Mouse (Mus musculus) ovary, postnatal 10 days (tissue): ENCODE results near the gene Cep152.

Source experiments
- DNase-seq: peaks from one replicate; pipeline ENCODE4 v3.0.0; 2022; ENCODE audit warnings: low spot score

Gene Cep152

GRCm38 (mm10) chr2:125626536-125626935 is 1.6 kb upstream of the Cep152 start:
- no peak for DNase-seq

GRCm38 (mm10) chr2:125624127-125624685 is 707 bp downstream of the Cep152 start:
- DNase-seq = no peak

GRCm38 (mm10) chr2:125623211-125623610 is 1.7 kb downstream of the Cep152 start:
- no peak for DNase-seq

GRCm38 (mm10) chr2:125620213-125620907 is 4.6 kb downstream of the Cep152 start:
- DNase-seq = no peak

- DNase-seq = no peak
Measured at GRCm38 (mm10) chr2:125615858-125616424, 9.0 kb downstream of the Cep152 start.

GRCm38 (mm10) chr2:125615440-125615839 is 9.5 kb downstream of the Cep152 start:
- no peak for DNase-seq

GRCm38 (mm10) chr2:125606220-125606845 is 18.6 kb downstream of the Cep152 start:
- DNase-seq = no peak

- peak; percentile 28 for DNase-seq
Measured at GRCm38 (mm10) chr2:125604646-125605045, 20.3 kb downstream of the Cep152 start.

- DNase-seq = no peak
Measured at GRCm38 (mm10) chr2:125602970-125603369, 21.9 kb downstream of the Cep152 start.

- DNase-seq = no peak
Measured at GRCm38 (mm10) chr2:125598958-125599357, 26.0 kb downstream of the Cep152 start.

GRCm38 (mm10) chr2:125598251-125598650 is 26.7 kb downstream of the Cep152 start:
- no peak for DNase-seq

- no peak for DNase-seq
Measured at GRCm38 (mm10) chr2:125594786-125595185, 30.1 kb downstream of the Cep152 start.

- DNase-seq = no peak
Measured at GRCm38 (mm10) chr2:125594072-125594471, 30.8 kb downstream of the Cep152 start.

- no peak for DNase-seq
Measured at GRCm38 (mm10) chr2:125591895-125592294, 33.0 kb downstream of the Cep152 start.

GRCm38 (mm10) chr2:125589287-125589686 is 35.6 kb downstream of the Cep152 start:
- no peak for DNase-seq

- DNase-seq = no peak
Measured at GRCm38 (mm10) chr2:125581081-125581480, 43.8 kb downstream of the Cep152 start.

GRCm38 (mm10) chr2:125577670-125578069 is 47.2 kb downstream of the Cep152 start:
- no peak for DNase-seq

GRCm38 (mm10) chr2:125576498-125576897 is 48.4 kb downstream of the Cep152 start:
- DNase-seq = no peak

- no peak for DNase-seq
Measured at GRCm38 (mm10) chr2:125575766-125576165, 49.1 kb downstream of the Cep152 start.

GRCm38 (mm10) chr2:125563884-125564283 is 61.0 kb downstream of the Cep152 start:
- no peak for DNase-seq

- DNase-seq = no peak
Measured at GRCm38 (mm10) chr2:125562407-125562806, 62.5 kb downstream of the Cep152 start.

- DNase-seq = no peak
Measured at GRCm38 (mm10) chr2:125560037-125560436, 64.9 kb downstream of the Cep152 start.
